Mouse (Mus musculus) heart, adult 2 months (tissue): ENCODE results near the gene Polr2f. TPM values are rescaled to one million over a fixed set of nuclear protein-coding genes. Genes with fewer than 3 reads are reported as not detected.

Source experiments
- DNase-seq, 2 experiments: peaks; one replicate each; pipeline ENCODE4 v3.0.0; 2021
- H3K27ac ChIP-seq: fragments of 200-600 bp; 2 replicates; pipeline ENCODE4 v1.8.1; 2022
- H3K27me3 ChIP-seq: fragments of 200-500 bp; 2 replicates; pipeline ENCODE4 v1.6.1; 2012; ENCODE audit warnings: mild to moderate bottlenecking, low read length, inconsistent platforms, mixed read lengths; ENCODE audit not compliant: control insufficient read depth, insufficient read depth
- H3K36me3 ChIP-seq: fragments of 200-500 bp; 2 replicates; pipeline ENCODE4 v1.6.1; 2012; ENCODE audit warnings: low read length, inconsistent platforms; ENCODE audit not compliant: control insufficient read depth, insufficient read depth
- H3K4me1 ChIP-seq: fragments of 200-500 bp; 2 replicates; pipeline ENCODE4 v1.6.1; 2011; ENCODE audit warnings: low read length; ENCODE audit not compliant: control insufficient read depth, insufficient read depth
- H3K4me3 ChIP-seq: fragments of 200-600 bp; 2 replicates; pipeline ENCODE4 v1.8.1; 2022
- H3K79me2 ChIP-seq: fragments of 200-500 bp; replicated peaks from 2 replicates; pipeline ENCODE4 v1.6.1; 2012; ENCODE audit warnings: mild to moderate bottlenecking, inconsistent platforms, low read length, moderate library complexity, mixed read lengths; ENCODE audit not compliant: control insufficient read depth, insufficient read depth
- H3K9ac ChIP-seq: fragments of 200-500 bp; 2 replicates; pipeline ENCODE4 v1.6.1; 2012; ENCODE audit warnings: low read depth, mild to moderate bottlenecking, control low read depth, inconsistent platforms, low read length, mixed read lengths
- CTCF ChIP-seq: fragments of 200-600 bp; IDR thresholded peaks from 2 replicates; pipeline ENCODE4 v1.8.1; 2022; ENCODE audit warnings: antibody characterized with exemption, mild to moderate bottlenecking, moderate library complexity
- EP300 ChIP-seq: fragments of 200-500 bp; IDR thresholded peaks from 2 replicates; pipeline ENCODE4 v1.6.1; 2011; ENCODE audit warnings: low read depth, low read length, control low read depth; ENCODE audit not compliant: insufficient read depth
- POLR2A ChIP-seq: fragments of 200-500 bp; IDR thresholded peaks from 2 replicates; pipeline ENCODE4 v1.6.1; 2011; ENCODE audit warnings: mild to moderate bottlenecking, low read depth, low read length, control low read depth; ENCODE audit not compliant: insufficient read depth
- WGBS: fragments of 180-500 bp; shearing (Covaris S2); methylation state at CpG from one replicate; pipeline ENCODE4 v1.1.7; 2018; 5-methylcytosine and 5-hydroxymethylcytosine counted together
- intact Hi-C: fragments of 180-260 bp; cut with DNase I; formaldehyde crosslinking; loops from one replicate; pipeline ENCODE4 v1.15.1; 2025
- polyA plus RNA-seq: library from polyadenylated mRNA; depleted of rRNA; stranded (reverse); fragments of >200 nt; gene quantifications from 2 replicates; pipeline ENCODE4 v1.2.3, GENCODE M21; 2012
- total RNA-seq, 2 experiments: library from RNA; stranded (reverse); gene quantifications; 2 replicates each; pipeline ENCODE4 v1.2.3; 2021

The Polr2f gene
- total and polyA plus RNA-seq, 3 experiments = 50.9 to 145 (median 126) TPM

DNA sequence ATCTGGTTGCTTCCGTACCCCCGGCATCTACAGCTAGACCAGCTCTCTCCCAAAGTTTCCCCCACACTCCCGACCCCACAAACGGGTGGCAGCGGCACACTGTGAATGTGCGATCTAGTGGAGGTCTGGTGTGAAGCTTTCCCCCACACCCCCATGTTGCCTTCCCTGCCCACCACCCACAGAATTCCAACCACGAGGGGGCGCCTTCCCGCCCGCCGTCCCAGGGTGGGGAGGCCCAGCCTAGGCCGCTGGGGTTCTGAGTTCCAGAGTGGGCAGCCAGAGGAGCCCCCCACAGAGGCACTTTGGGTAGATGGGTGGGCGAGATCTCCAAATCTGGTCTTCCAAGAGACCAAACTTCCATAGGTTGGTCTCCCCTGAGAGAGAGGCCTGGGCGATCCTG is 22.0 kb downstream of the Polr2f start:
- Histone ChIP-seq H3K27ac (no peak overlapping the region), H3K79me2 (no peaks in the 10 kb centered on the region), H3K4me1 (no peaks in the 10 kb centered on the region), H3K4me3 (no peak overlapping the region), H3K36me3 (no peaks in the 10 kb centered on the region), H3K9ac (no peak overlapping the region), H3K27me3 (peaks cover 9% of the 10 kb centered on the region)
- WGBS = 42% methylated on average over 14 of the region's 14 CpGs
- intact Hi-C loops = no loop called here
- DNase-seq = no peak
- TF ChIP-seq EP300 (no peak), CTCF (peak; percentile 15; the same call in 1 of the 2 replicates)

DNA sequence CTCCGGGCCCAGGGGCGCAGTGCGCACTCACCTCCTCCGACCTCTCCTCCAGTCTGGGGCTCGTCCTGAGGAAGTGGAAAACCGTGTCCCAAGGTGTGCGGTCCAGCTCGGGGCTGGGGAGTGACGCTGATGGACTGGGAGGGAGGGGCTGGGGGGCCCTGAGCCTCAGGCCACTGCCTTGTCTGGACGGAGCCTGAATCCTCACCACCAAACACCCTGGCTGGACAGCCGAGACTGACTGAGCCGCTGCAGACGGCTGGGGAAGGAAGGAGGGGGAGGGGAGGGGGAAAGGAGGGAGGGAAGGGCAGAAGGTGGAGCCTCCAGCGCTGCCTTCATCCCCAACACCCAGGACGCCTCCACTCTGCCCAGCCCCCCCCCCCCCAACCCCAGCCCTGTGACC is 23.4 kb downstream of the Polr2f start:
- Histone ChIP-seq H3K36me3 (no peaks in the 10 kb centered on the region), H3K27me3 (peaks cover 9% of the 10 kb centered on the region), H3K4me1 (no peaks in the 10 kb centered on the region), H3K9ac (no peak overlapping the region), H3K4me3 (no peak overlapping the region), H3K27ac (no peak overlapping the region), H3K79me2 (no peaks in the 10 kb centered on the region)
- no peak for DNase-seq
- no peak for TF ChIP-seq EP300
- no peak for TF ChIP-seq CTCF
- no peak for TF ChIP-seq POLR2A
- WGBS = 18% methylated on average over 15 of the region's 15 CpGs
- intact Hi-C loops = no loop called here

DNA sequence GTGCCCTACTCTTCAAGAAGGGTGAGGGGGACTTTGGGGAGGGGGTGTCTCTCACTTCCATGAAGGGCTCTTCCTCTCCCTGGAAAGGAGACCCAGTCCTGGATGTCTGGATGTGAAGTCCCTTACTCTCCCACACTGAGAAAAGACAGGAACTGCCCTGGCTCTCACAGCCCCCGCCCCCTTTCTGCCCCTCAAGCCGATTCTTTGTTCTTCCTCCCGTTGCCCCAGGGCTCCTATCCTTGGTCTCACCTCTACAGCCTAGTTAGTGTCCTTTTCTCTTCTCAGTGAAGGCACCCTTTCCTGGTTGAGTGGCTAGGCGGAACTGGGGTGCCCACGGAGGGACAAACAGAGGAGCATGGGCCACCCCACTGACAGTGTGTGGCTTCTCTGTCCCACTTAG is 24.3 kb downstream of the Polr2f start, which contains the start of gene Sox10:
TSS of gene Sox10 (minus strand) at position 101 of the 400 bp plus-strand sequence.
- H3K27ac ChIP-seq = no peak within 1 kb of the TSS
- no peaks in the 10 kb centered on the region for H3K79me2 ChIP-seq
- intact Hi-C loops = no loop called here
- TF ChIP-seq POLR2A = no peak
- no peak for TF ChIP-seq CTCF
- no peak for TF ChIP-seq EP300
- H3K4me3 ChIP-seq = no peak within 1 kb of the TSS
- H3K36me3 ChIP-seq = no peaks in the 10 kb centered on the region
- no peaks in the 10 kb centered on the region for H3K4me1 ChIP-seq
- peaks cover 9% of the 10 kb centered on the region for H3K27me3 ChIP-seq
- WGBS = 59% methylated on average over 5 of the region's 5 CpGs
- H3K9ac ChIP-seq = no peak within 1 kb of the TSS
- DNase-seq = no peak

DNA sequence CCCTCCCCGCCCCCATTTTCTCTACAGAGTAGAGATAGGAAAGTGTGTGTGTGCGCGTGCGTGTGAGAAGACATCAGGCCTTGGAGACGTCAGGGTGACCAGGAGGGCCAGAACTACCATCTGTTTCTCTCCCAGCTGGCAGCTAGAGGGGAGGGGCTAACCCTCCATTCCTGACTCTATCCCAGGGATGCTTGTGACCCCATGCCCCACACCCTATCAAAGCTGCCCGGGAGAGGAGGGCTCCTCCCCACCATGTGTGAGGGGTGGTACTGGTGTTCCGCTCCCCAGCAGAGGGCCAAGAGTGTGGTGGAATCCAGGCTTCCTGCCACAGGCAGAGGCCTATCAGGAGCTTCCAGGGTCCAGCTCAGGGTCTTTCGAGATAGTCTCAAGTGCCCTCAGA is 25.9 kb downstream of the Polr2f start:
- Histone ChIP-seq H3K36me3 (no peaks in the 10 kb centered on the region), H3K27me3 (peaks cover 9% of the 10 kb centered on the region), H3K79me2 (no peaks in the 10 kb centered on the region), H3K4me1 (no peaks in the 10 kb centered on the region), H3K4me3 (no peak overlapping the region), H3K9ac (no peak overlapping the region), H3K27ac (no peak overlapping the region)
- TF ChIP-seq EP300 (no peak), CTCF (no peak), POLR2A (no peak)
- DNase-seq = no peak
- intact Hi-C loops = no loop called here
- WGBS = 56% methylated on average over 8 of the region's 8 CpGs

DNA sequence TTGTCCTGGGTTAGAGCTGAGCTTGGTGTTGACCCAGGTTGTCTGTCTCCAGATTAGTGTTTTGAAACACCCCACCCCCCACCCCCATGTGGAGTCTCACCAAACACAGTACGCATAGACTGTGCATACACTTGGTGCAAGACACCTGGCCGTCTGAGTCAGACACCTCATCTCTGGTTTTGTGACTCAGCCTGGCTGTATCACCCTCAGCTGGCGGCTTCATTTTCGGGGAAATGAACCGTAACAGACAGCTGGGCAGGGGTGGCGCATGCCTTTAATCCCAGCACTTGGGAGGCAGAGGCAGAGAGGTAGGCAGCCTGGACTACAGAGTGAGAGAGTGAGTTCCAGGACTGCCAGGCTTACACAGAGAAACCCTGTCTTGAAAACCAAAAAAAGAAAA is 36.1 kb downstream of the Polr2f start:
- no peaks in the 10 kb centered on the region for H3K36me3 ChIP-seq
- 84% methylated on average over 6 of the region's 6 CpGs for WGBS
- no peaks in the 10 kb centered on the region for H3K27me3 ChIP-seq
- intact Hi-C loops = no loop called here
- no peak overlapping the region for H3K27ac ChIP-seq
- H3K4me1 ChIP-seq = no peaks in the 10 kb centered on the region
- no peak for TF ChIP-seq CTCF
- TF ChIP-seq EP300 = no peak
- no peak for TF ChIP-seq POLR2A
- no peak overlapping the region for H3K4me3 ChIP-seq
- no peaks in the 10 kb centered on the region for H3K79me2 ChIP-seq
- no peak for DNase-seq
- no peak overlapping the region for H3K9ac ChIP-seq

DNA sequence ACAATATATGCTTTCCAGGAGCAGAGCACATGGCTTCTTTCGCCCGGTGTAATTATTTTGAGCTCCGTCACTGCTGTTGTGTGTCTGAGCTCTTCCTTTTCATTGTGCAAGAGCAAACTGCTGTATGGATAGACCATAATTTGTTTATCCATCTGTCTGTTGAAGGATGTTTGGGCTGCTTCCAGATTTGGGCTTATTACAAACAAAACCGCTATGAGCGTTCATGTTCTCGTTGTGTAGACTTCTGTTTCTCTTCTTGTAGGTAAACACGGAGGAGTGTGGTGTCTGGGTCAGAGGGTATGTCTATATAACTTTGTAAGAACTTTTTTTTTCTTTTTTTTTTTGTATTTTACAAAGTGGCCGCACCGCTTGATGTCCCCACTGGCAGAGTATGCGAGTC is 44.4 kb downstream of the Polr2f start:
- Histone ChIP-seq H3K4me3 (no peak overlapping the region), H3K27ac (no peak overlapping the region), H3K9ac (no peak overlapping the region), H3K27me3 (no peaks in the 10 kb centered on the region), H3K36me3 (no peaks in the 10 kb centered on the region), H3K79me2 (no peaks in the 10 kb centered on the region), H3K4me1 (no peaks in the 10 kb centered on the region)
- WGBS = 79% methylated on average over 10 of the region's 10 CpGs
- DNase-seq = no peak
- intact Hi-C loops = no loop called here
- TF ChIP-seq POLR2A (no peak), EP300 (no peak), CTCF (no peak)
